Mouse (Mus musculus) ES-E14 (cell line): ENCODE results near the gene Stox2. TPM values are rescaled to one million over a fixed set of nuclear protein-coding genes. Genes with fewer than 3 reads are reported as not detected.

Experiments
- DNase-seq: peaks from one replicate; pipeline ENCODE4 v3.0.0-alpha.2; 2013; ENCODE audit warnings: low read depth, low spot score
- H3K27ac ChIP-seq: 2 replicates; pipeline ENCODE4 v1.5.1; 2012; ENCODE audit warnings: low read depth, mild to moderate bottlenecking, low read length, moderate library complexity, mixed read lengths; ENCODE audit not compliant: poor library complexity, insufficient read depth, severe bottlenecking
- H3K36me3 ChIP-seq: 2 replicates; pipeline ENCODE4 v1.6.1; 2012; ENCODE audit warnings: mild to moderate bottlenecking, low read length, moderate library complexity, mixed read lengths; ENCODE audit not compliant: control insufficient read depth, poor library complexity, insufficient read depth, severe bottlenecking
- H3K4me1 ChIP-seq, 2 experiments: fragments of 150-350 bp in 1 of 2; sonication (generic) in 1 of 2; 2 replicates each; pipeline ENCODE4 v1.6.1; 2012; ENCODE audit warnings: low read length in 2 of 2, mild to moderate bottlenecking in 1 of 2, mixed read lengths in 1 of 2; ENCODE audit not compliant: control insufficient read depth in 2 of 2, insufficient read depth in 2 of 2, poor library complexity in 1 of 2
- H3K4me3 ChIP-seq, 2 experiments: fragments of 150-350 bp in 1 of 2; sonication (generic) in 1 of 2; 2 replicates each; pipeline ENCODE4 v1.5.1; 2012; ENCODE audit warnings: low read length in 2 of 2, low read depth in 1 of 2, mild to moderate bottlenecking in 1 of 2, mixed read lengths in 1 of 2; ENCODE audit not compliant: insufficient read depth in 1 of 2, poor library complexity in 1 of 2, severe bottlenecking in 1 of 2
- H3K9ac ChIP-seq: 2 replicates; pipeline ENCODE4 v1.6.1; 2012; ENCODE audit warnings: low read depth, mild to moderate bottlenecking, low read length, mixed read lengths; ENCODE audit not compliant: poor library complexity, insufficient read depth, severe bottlenecking
- H3K9me3 ChIP-seq: fragments of 150-350 bp; sonication (generic); 2 replicates; pipeline ENCODE4 v1.6.1; 2012; ENCODE audit warnings: low read depth, mild to moderate bottlenecking, low read length; ENCODE audit not compliant: control insufficient read depth, insufficient read depth
- CHD2 ChIP-seq: IDR thresholded peaks from 2 replicates; pipeline ENCODE4 v1.6.1; 2014; ENCODE audit warnings: mild to moderate bottlenecking, low read depth, low read length, inconsistent platforms
- HCFC1 ChIP-seq: IDR thresholded peaks from 2 replicates; pipeline ENCODE4 v1.6.1; 2012; ENCODE audit warnings: low read length, inconsistent platforms, borderline replicate concordance; ENCODE audit not compliant: insufficient read depth
- MAFK ChIP-seq: IDR thresholded peaks from 2 replicates; pipeline ENCODE4 v1.6.1; 2014; ENCODE audit warnings: mild to moderate bottlenecking, low read depth, low read length, inconsistent platforms; ENCODE audit not compliant: insufficient read depth
- ZC3H11A ChIP-seq: IDR thresholded peaks from 2 replicates; pipeline ENCODE4 v1.6.1; 2012; ENCODE audit warnings: low read depth, mild to moderate bottlenecking, inconsistent platforms, low read length, borderline replicate concordance
- ZNF384 ChIP-seq: IDR thresholded peaks from 2 replicates; pipeline ENCODE4 v1.6.1; 2012; ENCODE audit warnings: low read depth, low read length, inconsistent platforms
- in situ Hi-C, 2 experiments: fragments of 600-800 bp; cut with MboI; formaldehyde crosslinking; loops; one replicate each; pipeline ENCODE4 v1.15.1; 2025; ENCODE audit warnings: low sequenced_read_pairs in 2 of 2, inconsistent platforms in 1 of 2; ENCODE audit not compliant: unreplicated experiment in 2 of 2
- total RNA-seq: library from RNA; depleted of rRNA; stranded (reverse); fragments of 300-350 nt; gene quantifications from 2 replicates; pipeline ENCODE4 v1.2.3, GENCODE M21; 2012

The Stox2 gene
- total RNA-seq, 1 experiment: 6.8 TPM

GRCm38 (mm10) chr8:47243016-47243630 is 203.0 kb downstream of the Stox2 start:
- no peaks in the 10 kb centered on the region for H3K36me3 ChIP-seq
- no peak for TF ChIP-seq ZC3H11A
- no peak for TF ChIP-seq ZNF384
- no peak for TF ChIP-seq HCFC1
- no peak for TF ChIP-seq CHD2
- TF ChIP-seq MAFK: no peak
- in situ Hi-C loops: no loop called here
- H3K9ac ChIP-seq: no peak overlapping the region
- H3K4me3 ChIP-seq: no peak overlapping the region
- peaks cover 3 to 11% of the 10 kb centered on the region in 2 experiments; a peak in 2 of 4 replicates for H3K4me1 ChIP-seq
- H3K9me3 ChIP-seq: no peaks in the 10 kb centered on the region
- no peak for DNase-seq
- H3K27ac ChIP-seq: no peak overlapping the region

DNA sequence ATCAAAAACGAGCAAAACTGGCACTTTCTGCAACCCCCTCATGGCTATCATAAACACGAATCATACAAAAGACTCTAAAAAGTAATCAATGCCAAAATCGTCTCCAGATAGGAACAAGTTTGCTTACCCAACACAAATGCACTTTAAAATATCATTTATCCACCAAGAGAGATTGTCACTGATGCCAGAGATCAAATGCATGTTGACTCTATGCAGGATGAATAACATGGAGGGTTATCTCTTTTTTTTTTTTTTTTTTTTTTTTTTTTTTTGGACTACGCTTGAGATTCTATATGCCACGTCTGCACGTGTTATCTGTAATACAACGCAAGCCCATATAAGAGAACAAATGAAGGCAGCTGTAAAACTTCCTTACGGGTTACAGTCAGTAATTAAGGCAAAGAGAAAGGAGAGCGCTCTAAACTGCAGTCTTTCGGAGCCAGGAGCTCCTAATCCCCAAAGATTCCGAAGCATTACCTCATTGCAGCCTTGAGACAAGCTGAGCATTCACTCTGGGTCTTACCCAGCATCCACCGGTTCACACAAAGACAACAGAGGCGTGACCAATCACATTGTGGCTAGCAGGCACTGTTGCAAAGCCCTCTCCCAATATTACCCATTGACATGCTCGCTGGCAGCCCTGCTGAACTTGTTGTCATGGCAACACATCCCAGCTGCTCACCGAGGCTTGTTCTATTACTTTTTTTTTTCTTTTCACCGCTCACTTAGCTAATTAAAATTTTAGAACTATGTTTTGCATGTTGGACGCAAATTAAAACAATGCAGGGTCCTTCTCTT is 203.8 kb downstream of the Stox2 start:
- Histone ChIP-seq H3K4me1 (peaks cover 3 to 11% of the 10 kb centered on the region in 2 experiments; a peak in 2 of 4 replicates), H3K27ac (no peak overlapping the region), H3K4me3 (peak overlapping the region in 1 of 2 experiments; percentile 43; a peak in 1 of 4 replicates), H3K9me3 (no peaks in the 10 kb centered on the region), H3K9ac (no peak overlapping the region; the same call in 1 of the 2 replicates), H3K36me3 (no peaks in the 10 kb centered on the region)
- no peak for TF ChIP-seq ZC3H11A
- TF ChIP-seq ZNF384: peak; percentile 77
- in situ Hi-C loops: no loop called here
- peak; percentile 42 for DNase-seq

GRCm38 (mm10) chr8:47241421-47242078 is 204.6 kb downstream of the Stox2 start:
- no peak for TF ChIP-seq HCFC1
- TF ChIP-seq ZNF384: no peak
- no peak for TF ChIP-seq MAFK
- no peak for TF ChIP-seq CHD2
- TF ChIP-seq ZC3H11A: no peak
- Histone ChIP-seq H3K27ac (no peak overlapping the region; the same call in 1 of the 2 replicates), H3K36me3 (no peaks in the 10 kb centered on the region), H3K4me3 (no peak overlapping the region), H3K9me3 (no peaks in the 10 kb centered on the region), H3K4me1 (peaks cover 3 to 11% of the 10 kb centered on the region in 2 experiments; a peak in 2 of 4 replicates), H3K9ac (no peak overlapping the region)
- DNase-seq: no peak
- in situ Hi-C loops: no loop called here

DNA sequence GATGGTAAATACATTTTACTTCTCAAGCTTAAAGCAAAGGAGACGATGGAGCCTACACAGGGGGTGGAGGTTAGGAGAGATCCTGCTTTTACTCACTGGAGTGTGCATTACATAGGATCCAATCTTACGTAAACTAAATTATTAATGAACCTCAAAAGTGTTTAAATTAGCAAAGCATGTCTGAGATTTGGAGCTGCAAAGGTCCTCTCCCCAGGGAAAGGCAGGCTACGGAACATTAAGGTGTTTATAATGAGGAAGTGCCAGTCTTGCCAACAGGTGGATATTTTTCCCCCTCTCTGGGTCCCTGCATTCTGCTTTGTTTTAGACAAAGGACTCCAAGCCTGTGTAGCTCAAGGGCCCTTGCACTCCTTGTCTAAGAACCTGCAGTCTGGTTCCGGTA is 205.3 kb downstream of the Stox2 start:
- in situ Hi-C loops: no loop called here
- Histone ChIP-seq H3K27ac (no peak overlapping the region), H3K36me3 (no peaks in the 10 kb centered on the region), H3K9me3 (no peaks in the 10 kb centered on the region), H3K4me1 (peaks cover 3 to 11% of the 10 kb centered on the region in 2 experiments; a peak in 2 of 4 replicates), H3K4me3 (no peak overlapping the region), H3K9ac (no peak overlapping the region)
- no peak for TF ChIP-seq ZNF384
- TF ChIP-seq ZC3H11A: no peak
- no peak for TF ChIP-seq MAFK
- TF ChIP-seq HCFC1: no peak
- no peak for TF ChIP-seq CHD2
- DNase-seq: no peak
